Mouse (Mus musculus): ENCODE measurements around the gene Tac1.
"Not testable (repeated sequence)": the region's sequence is repeated elsewhere in the genome, so short reads cannot be mapped to it uniquely, and the experiment has no call there.

The Tac1 gene

DNA sequence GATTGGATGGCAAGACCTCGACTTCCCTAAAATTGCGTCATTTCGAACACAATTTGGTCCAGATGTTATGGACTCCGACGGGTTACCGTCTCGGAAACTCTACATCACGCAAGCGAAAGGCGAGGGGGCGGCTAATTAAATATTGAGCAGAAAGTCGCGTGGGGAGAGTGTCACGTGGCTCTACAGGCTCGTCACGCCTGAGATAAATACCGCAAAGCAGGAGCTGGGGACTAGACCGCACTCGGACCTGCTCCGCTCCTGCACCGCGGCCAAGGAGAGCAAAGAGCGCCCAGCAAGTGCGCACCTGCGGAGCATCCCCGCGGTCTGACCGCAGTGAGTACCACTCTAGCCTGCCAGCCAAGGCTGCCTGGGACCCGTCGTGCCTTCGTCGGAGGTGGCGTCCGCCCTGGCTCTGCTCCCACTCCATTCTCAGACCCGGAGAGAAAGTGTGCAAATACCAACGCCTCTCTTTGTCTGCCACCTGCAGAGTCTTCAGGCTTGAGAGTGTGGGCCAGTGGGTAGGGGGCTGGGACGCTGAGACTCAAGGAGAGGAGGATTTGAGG, at the start of gene Tac1:
Tac1 (plus strand) TSS at position 51 of the 563 bp plus-strand sequence.
- no peak for DNase-seq (ENCODE audit: low spot score in 2 of 2)

DNA sequence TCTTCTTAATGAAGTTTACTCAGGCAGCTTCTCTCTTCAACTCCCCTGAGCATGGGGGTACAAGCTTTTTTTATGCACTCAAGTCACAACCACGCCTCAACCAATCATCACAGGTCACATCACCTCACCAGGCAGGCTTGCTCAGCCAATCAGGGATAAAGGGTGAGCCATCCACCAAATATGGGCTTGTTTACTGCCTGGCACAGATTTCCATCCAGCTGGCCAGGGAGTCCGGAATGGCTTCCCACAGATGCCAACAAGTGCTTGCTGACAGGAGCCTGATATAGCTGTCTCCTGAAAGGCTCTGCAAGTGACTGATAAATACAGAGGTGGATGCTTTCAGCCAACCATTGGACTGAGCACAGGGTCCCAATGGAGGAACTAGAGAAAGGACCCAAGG, 11.2 kb upstream of the Tac1 start:
- not testable (repeated sequence) for DNase-seq (ENCODE audit: low spot score in 2 of 2)

DNA sequence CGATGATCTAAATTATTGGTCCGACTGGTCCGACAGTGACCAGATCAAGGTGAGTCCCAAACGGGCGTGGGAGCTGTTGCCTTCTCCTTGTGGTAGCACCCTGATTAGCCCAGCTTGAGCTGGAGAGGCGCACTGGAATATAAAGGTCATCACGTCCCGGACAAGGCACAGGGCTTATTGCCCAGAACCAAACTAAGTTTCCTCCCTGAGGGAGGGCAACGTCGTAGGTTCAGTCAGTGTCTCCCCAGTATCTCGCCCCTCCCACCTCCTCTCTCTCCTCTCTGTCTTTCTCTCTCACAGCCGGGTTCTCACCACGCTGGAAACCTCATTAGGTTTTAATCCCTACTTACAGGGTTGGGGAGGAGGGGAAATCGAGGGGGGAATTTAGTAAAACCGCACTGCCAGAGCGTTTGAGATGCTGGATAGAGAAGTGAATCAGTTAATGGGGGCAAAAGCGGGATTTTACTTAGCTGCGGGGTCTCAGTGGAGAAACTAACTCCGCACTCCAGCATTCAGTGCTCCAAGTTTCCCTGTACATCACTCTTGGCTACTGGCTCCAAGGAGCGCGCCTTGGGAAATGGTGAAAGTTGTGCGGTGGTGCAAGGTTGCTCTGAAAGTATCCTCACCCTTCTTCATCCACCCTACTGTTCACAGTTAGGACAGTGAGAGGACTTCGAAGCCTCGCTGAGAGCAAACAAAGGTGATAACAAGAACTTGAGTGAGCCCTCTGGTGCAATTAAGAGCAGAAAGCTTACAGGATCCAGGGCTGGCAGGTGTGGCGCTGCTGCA, 1.2 kb downstream of the Tac1 start:
- no peak for DNase-seq (ENCODE audit: low spot score in 2 of 2)

DNA sequence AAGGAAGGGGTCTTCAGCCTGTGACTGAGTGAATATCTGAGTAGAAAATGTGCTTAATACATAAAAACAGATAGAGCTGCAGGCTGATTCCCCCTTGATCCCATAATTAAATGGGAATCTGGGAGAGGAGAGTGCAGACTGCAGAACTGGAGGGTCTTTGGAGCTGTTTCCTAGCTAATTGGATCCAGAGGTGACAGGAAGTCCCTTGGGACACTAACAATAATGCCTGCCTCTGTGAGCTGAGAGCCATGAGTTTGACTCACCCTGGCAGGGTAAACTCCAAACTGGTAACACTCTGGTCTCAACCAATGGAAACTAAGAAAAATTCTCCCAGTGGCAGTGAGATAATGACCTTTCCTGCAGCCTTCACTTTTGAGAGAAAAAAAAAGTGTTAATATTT, 3.5 kb downstream of the Tac1 start:
- DNase-seq (ENCODE audit: low spot score in 2 of 2), result no peak

DNA sequence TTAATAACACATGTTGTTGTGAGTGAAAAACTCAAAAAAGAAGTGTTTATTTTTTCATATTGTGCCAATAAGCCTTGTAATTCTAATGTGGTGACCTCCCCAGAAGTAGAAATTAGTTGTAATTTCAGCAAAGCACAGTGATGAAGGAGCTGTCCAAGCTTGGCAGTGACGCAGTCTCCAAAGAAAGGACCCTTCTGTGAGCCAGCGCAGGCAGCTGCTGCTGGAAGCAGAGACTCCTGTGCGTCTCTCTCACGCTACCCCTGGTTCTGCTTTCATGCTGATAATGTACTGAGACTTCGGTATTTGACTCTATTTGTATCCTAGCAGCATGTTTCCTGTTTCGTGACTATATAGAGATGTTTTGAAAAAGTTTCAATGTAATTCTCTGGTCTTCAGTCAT, 7.8 kb downstream of the Tac1 start:
- DNase-seq (ENCODE audit: low spot score in 2 of 2), result no peak

DNA sequence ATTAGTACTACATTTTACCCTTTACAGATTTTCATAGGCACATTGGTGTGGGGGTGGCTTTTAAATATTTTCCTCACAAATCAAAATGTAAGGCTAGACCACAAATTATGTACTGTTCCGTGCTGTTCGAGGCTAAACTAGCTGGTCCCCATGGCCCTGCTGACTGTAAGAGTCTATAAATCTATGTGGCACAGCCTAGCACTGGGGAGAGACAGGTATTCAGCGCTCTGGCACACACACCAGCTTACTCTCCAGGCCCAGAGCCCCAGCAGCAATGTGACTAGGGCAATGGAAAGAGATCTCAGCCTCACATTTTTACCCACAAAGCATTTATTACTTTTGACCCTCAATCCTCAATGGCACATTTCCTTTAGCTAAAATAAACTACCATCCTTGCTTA, 9.9 kb downstream of the Tac1 start:
- no peak for DNase-seq (ENCODE audit: low spot score in 2 of 2)

DNA sequence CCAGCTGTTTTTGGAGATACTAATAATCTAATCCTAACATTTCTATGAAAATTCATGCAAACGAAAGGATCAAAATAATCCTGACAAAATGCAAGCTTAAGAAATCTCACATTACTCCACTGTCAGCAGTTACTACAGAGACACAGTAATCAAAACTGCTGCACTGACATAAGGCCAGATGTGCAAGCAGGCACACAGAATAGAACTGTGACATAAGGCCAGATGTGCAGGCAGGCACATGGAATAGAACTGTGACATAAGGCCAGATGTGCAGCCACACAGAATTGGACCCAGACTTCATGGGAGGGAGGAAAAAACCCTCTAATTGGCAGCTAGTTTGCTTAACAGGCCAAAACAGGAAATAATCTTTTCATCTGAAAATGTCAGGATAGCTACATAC, 16.5 kb downstream of the Tac1 start:
- DNase-seq (ENCODE audit: low spot score in 2 of 2), result no peak

DNA sequence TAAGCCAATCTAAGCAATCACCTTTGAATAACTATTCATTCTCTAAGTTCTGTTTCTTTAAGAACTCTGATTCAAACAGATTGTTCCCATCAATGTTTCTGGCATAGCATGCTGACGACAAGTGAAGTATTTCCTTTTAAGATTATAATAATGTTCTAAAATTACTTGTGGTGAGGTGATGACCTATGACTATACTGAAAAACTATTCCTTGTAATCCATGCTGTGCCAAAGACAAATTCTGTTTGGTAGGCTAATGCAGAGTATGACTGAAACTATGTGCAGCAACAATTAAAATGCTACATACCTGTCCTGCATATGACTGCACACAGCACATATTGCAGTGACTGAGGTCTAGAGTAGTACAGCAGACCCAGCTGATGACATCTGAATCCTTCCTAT, 23.4 kb downstream of the Tac1 start:
- no peak for DNase-seq (ENCODE audit: low spot score in 2 of 2)

DNA sequence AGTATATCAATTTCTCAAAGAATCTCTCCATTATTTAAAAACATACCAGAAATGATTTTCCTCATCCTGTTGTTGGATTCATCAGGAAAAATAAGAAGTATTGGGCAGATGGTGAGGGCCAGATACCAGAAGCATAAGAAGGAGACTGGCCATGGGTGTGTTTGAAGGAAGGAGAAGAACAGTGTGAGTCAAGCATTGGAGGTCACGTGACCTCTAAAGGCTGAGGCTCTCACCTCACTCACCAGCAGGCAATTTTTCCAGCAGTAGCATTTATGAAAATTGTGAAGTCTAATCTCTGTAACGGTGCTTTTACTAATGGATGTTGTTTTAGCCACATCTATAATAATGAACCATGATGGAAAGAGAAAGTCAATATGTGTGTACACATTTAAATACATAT, 39.8 kb downstream of the Tac1 start:
- DNase-seq (ENCODE audit: low spot score in 2 of 2), result no peak

DNA sequence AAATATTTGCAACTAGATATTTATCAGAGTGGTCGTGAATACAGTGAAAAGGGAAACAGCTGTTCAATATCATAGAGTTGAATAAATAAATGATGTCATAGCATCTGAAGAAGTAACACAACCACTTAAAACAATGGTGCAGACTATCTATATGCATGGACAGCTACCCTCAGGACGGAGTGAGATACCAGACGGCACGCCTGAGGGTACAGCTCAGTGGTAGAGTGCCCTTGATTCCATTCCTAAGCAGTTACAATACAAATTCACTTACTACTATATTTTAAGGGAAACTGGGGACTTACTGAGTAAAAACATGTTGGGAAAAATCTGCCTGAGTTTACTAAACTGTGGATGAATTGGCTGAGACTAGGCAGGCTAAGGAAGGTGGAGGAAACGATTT, 43.7 kb downstream of the Tac1 start:
- no peak for DNase-seq (ENCODE audit: low spot score in 2 of 2)

DNA sequence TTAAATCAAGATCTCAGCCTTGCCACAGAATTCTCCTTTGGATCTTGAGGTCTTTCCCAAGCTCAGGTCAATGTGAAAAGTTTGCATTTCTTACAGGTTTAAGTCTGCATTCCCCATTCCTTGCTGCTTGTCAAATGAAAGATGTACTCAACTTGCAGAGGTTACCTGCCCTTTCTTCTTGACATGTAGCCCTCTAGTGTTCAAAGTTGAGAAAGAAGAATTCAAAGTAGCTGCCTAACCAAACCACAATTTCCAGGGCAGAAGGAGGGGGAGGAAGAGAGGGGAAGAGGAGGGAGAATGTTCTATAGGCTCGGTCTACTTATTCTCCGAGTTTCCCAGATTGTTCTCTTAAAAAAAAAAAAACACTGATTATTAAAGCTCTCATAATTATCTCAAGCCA, 45.5 kb downstream of the Tac1 start:
- no peak for DNase-seq (ENCODE audit: low spot score in 2 of 2)

DNA sequence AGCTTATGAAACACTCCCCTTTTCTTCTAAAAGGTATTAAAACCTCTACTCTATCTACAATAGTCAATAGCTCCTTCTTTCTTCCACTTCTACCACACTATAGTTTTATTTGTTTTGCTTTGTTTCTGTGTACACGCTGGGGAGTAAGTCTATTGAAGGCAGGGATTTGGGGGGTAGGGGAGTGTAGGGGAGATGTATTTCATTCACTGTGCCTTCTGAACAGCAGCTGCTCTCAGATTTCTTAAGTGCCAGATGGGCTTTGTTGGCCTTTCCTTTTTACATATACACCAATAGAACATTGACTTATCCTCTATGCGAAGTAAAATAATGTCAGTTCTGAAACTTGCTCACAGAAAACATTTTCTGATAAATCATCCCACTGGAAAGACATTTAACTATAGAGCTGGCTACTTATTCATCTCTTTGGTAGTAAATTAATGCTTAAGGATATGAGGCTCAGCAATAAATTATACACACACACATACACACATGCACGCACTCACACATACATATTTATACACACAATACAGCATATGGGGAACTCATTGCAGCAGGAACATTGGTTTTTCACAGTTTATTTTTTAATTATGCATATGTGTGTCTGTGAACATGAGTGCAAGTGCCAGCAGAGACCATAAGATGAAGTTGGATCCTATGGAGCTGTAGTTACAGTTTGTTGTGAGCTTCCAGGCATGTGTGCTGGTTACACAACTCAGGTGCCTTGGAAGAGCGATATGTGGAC, 46.8 kb downstream of the Tac1 start:
- no peak for DNase-seq (ENCODE audit: low spot score in 2 of 2)

DNA sequence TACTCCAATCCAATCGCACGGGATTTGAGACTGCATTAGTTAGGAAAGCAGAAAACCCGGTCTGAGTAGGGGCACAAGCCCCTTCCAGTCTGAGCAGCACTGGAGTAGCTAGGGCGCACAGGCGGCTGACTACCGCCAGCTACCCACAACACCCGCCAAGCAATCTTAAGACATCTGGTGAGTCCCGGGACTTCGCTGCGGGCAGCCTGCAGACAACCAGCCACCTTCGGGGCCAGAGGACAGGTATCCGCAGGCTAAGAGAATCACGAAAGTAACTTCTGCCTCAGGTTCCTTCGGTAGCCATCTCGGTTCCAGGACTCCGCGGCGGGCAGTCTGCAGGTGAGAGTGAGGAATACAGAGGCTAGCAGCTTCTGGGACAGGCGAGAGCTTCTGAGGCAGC, 59.0 kb downstream of the Tac1 start:
- not testable (repeated sequence) for DNase-seq (ENCODE audit: low spot score in 2 of 2)

All from cerebellum, postnatal 4 days (tissue).